Mouse (Mus musculus): ENCODE results near the gene Mcrip2. TPM values are rescaled to one million over a fixed set of nuclear protein-coding genes. Genes with fewer than 3 reads are reported as not detected.

Mcrip2 gene
- polyA plus RNA-seq, 1 experiment = 84.8 TPM

GRCm38 (mm10) chr17:25838904-25839303 lies 29.7 kb downstream of the Mcrip2 start:
- no peaks in the 10 kb centered on the region for H3K27me3 ChIP-seq (ENCODE audit: control insufficient read depth, insufficient read depth, low read length)
- H3K4me1 ChIP-seq (ENCODE audit: control insufficient read depth, insufficient read depth, insufficient read length, low read length) = peaks cover 45% of the 10 kb centered on the region
- peak overlapping the region; percentile 10; the same call in 1 of the 2 replicates for H3K27ac ChIP-seq (ENCODE audit: insufficient read depth, low read depth, low read length)
- peaks cover 35% of the 10 kb centered on the region for H3K36me3 ChIP-seq (ENCODE audit: control insufficient read depth, insufficient read depth, low read length)
- WGBS = 82% methylated on average over 4 of the region's 4 CpGs
- no peak overlapping the region for H3K4me3 ChIP-seq (ENCODE audit: low read depth, low read length)
- TF ChIP-seq CTCF (IDR thresholded peaks at IDR 0.05; ENCODE audit: extremely low read depth, insufficient read length, insufficient replicate concordance, low read depth, low read length) (no peak), POLR2A (IDR thresholded peaks at IDR 0.05; ENCODE audit: low read depth, low read length) (no peak)

GRCm38 (mm10) chr17:25837533-25837932 lies 31.0 kb downstream of the Mcrip2 start:
- TF ChIP-seq CTCF (IDR thresholded peaks at IDR 0.05; ENCODE audit: extremely low read depth, insufficient read length, insufficient replicate concordance, low read depth, low read length) = no peak
- TF ChIP-seq POLR2A (IDR thresholded peaks at IDR 0.05; ENCODE audit: low read depth, low read length) = no peak
- H3K36me3 ChIP-seq (ENCODE audit: control insufficient read depth, insufficient read depth, low read length) = peaks cover 35% of the 10 kb centered on the region
- H3K4me3 ChIP-seq (ENCODE audit: low read depth, low read length) = no peak overlapping the region
- WGBS = 80% methylated on average over 3 of the region's 3 CpGs
- H3K27ac ChIP-seq (ENCODE audit: insufficient read depth, low read depth, low read length) = 0 out of 2 replicates have a peak overlapping the region, but pooled peaks have one; percentile 4
- H3K4me1 ChIP-seq (ENCODE audit: control insufficient read depth, insufficient read depth, insufficient read length, low read length) = peaks cover 39% of the 10 kb centered on the region
- no peaks in the 10 kb centered on the region for H3K27me3 ChIP-seq (ENCODE audit: control insufficient read depth, insufficient read depth, low read length)

GRCm38 (mm10) chr17:25837076-25837410 lies 31.5 kb downstream of the Mcrip2 start, which contains the start of gene Rhbdl1:
Gene Rhbdl1 (minus strand): TSS chr17:25837295.
- peaks cover 39% of the 10 kb centered on the region for H3K4me1 ChIP-seq (ENCODE audit: control insufficient read depth, insufficient read depth, insufficient read length, low read length)
- TF ChIP-seq POLR2A (IDR thresholded peaks at IDR 0.05; ENCODE audit: low read depth, low read length) = no peak
- TF ChIP-seq CTCF (IDR thresholded peaks at IDR 0.05; ENCODE audit: extremely low read depth, insufficient read length, insufficient replicate concordance, low read depth, low read length) = no peak
- H3K4me3 ChIP-seq (ENCODE audit: low read depth, low read length) = peak within 1 kb of the TSS; percentile 43
- H3K36me3 ChIP-seq (ENCODE audit: control insufficient read depth, insufficient read depth, low read length) = peaks cover 31% of the 10 kb centered on the region
- H3K27ac ChIP-seq (ENCODE audit: insufficient read depth, low read depth, low read length) = 0 out of 2 replicates have a peak within 1 kb of the TSS, but pooled peaks have one; percentile 4
- 4% methylated on average over 29 of the region's 29 CpGs for WGBS
- H3K27me3 ChIP-seq (ENCODE audit: control insufficient read depth, insufficient read depth, low read length) = no peaks in the 10 kb centered on the region

GRCm38 (mm10) chr17:25836397-25837075 lies 32.0 kb downstream of the Mcrip2 start:
- TF ChIP-seq CTCF (IDR thresholded peaks at IDR 0.05; ENCODE audit: extremely low read depth, insufficient read length, insufficient replicate concordance, low read depth, low read length) (no peak), POLR2A (IDR thresholded peaks at IDR 0.05; ENCODE audit: low read depth, low read length) (no peak)
- Histone ChIP-seq H3K27ac (ENCODE audit: insufficient read depth, low read depth, low read length) (no peak overlapping the region), H3K36me3 (ENCODE audit: control insufficient read depth, insufficient read depth, low read length) (peaks cover 28% of the 10 kb centered on the region), H3K27me3 (ENCODE audit: control insufficient read depth, insufficient read depth, low read length) (no peaks in the 10 kb centered on the region), H3K4me3 (ENCODE audit: low read depth, low read length) (peak overlapping the region; percentile 43), H3K4me1 (ENCODE audit: control insufficient read depth, insufficient read depth, insufficient read length, low read length) (peaks cover 44% of the 10 kb centered on the region)
- 23% methylated on average over 23 of the region's 23 CpGs for WGBS

- WGBS = 89% methylated on average over 16 of the region's 16 CpGs
- H3K4me1 ChIP-seq (ENCODE audit: control insufficient read depth, insufficient read depth, insufficient read length, low read length) = peaks cover 50% of the 10 kb centered on the region
- no peak overlapping the region for H3K4me3 ChIP-seq (ENCODE audit: low read depth, low read length)
- H3K36me3 ChIP-seq (ENCODE audit: control insufficient read depth, insufficient read depth, low read length) = peaks cover 28% of the 10 kb centered on the region
- H3K27ac ChIP-seq (ENCODE audit: insufficient read depth, low read depth, low read length) = no peak overlapping the region
- no peak for TF ChIP-seq CTCF (IDR thresholded peaks at IDR 0.05; ENCODE audit: extremely low read depth, insufficient read length, insufficient replicate concordance, low read depth, low read length)
- TF ChIP-seq POLR2A (IDR thresholded peaks at IDR 0.05; ENCODE audit: low read depth, low read length) = no peak
- no peaks in the 10 kb centered on the region for H3K27me3 ChIP-seq (ENCODE audit: control insufficient read depth, insufficient read depth, low read length)
Observed at GRCm38 (mm10) chr17:25835816-25836215, 32.7 kb downstream of the Mcrip2 start.

GRCm38 (mm10) chr17:25835301-25835700 lies 33.3 kb downstream of the Mcrip2 start:
- 0 out of 2 replicates have a peak overlapping the region, but pooled peaks have one; percentile 80 for H3K4me3 ChIP-seq (ENCODE audit: low read depth, low read length)
- 80% methylated on average over 7 of the region's 7 CpGs for WGBS
- no peak overlapping the region for H3K27ac ChIP-seq (ENCODE audit: insufficient read depth, low read depth, low read length)
- H3K27me3 ChIP-seq (ENCODE audit: control insufficient read depth, insufficient read depth, low read length) = no peaks in the 10 kb centered on the region
- TF ChIP-seq POLR2A (IDR thresholded peaks at IDR 0.05; ENCODE audit: low read depth, low read length) (no peak), CTCF (IDR thresholded peaks at IDR 0.05; ENCODE audit: extremely low read depth, insufficient read length, insufficient replicate concordance, low read depth, low read length) (no peak)
- peaks cover 29% of the 10 kb centered on the region for H3K36me3 ChIP-seq (ENCODE audit: control insufficient read depth, insufficient read depth, low read length)
- H3K4me1 ChIP-seq (ENCODE audit: control insufficient read depth, insufficient read depth, insufficient read length, low read length) = peaks cover 52% of the 10 kb centered on the region

GRCm38 (mm10) chr17:25834595-25835222 lies 33.9 kb downstream of the Mcrip2 start:
- no peak overlapping the region for H3K27ac ChIP-seq (ENCODE audit: insufficient read depth, low read depth, low read length)
- 37% methylated on average over 12 of the region's 12 CpGs for WGBS
- H3K4me3 ChIP-seq (ENCODE audit: low read depth, low read length) = peak overlapping the region; percentile 80
- H3K27me3 ChIP-seq (ENCODE audit: control insufficient read depth, insufficient read depth, low read length) = no peaks in the 10 kb centered on the region
- TF ChIP-seq POLR2A (IDR thresholded peaks at IDR 0.05; ENCODE audit: low read depth, low read length) (no peak), CTCF (IDR thresholded peaks at IDR 0.05; ENCODE audit: extremely low read depth, insufficient read length, insufficient replicate concordance, low read depth, low read length) (no peak)
- peaks cover 52% of the 10 kb centered on the region for H3K4me1 ChIP-seq (ENCODE audit: control insufficient read depth, insufficient read depth, insufficient read length, low read length)
- H3K36me3 ChIP-seq (ENCODE audit: control insufficient read depth, insufficient read depth, low read length) = peaks cover 25% of the 10 kb centered on the region

Data from small intestine, adult 2 months (tissue).